Mouse (Mus musculus) midbrain, embryonic 16.5 days (tissue): Measurements from ENCODE around the gene Bicdl2. TPM values are rescaled to one million over a fixed set of nuclear protein-coding genes. Genes with fewer than 3 reads are reported as not detected.

Source experiments
- ATAC-seq: fragments of 200-750 bp; cut with Nextera tagmentation; 2 replicates; pipeline ENCODE4 v1.8.0; 2017; ENCODE audit warnings: moderate TSS enrichment
- H3K27ac ChIP-seq: fragments of 300-500 bp; sonication (generic); 2 replicates; pipeline ENCODE4 v1.5.1; 2014; ENCODE audit warnings: mild to moderate bottlenecking, low read length, mixed read lengths
- H3K27me3 ChIP-seq: fragments of 300-500 bp; sonication (generic); 2 replicates; pipeline ENCODE4 v1.6.1; 2014; ENCODE audit warnings: low read depth, low read length, mixed read lengths; ENCODE audit not compliant: control insufficient read depth, insufficient read depth
- H3K36me3 ChIP-seq: fragments of 300-500 bp; sonication (generic); 2 replicates; pipeline ENCODE4 v1.6.1; 2014; ENCODE audit warnings: mild to moderate bottlenecking, low read length, moderate library complexity, mixed read lengths; ENCODE audit not compliant: control insufficient read depth, insufficient read depth
- H3K4me1 ChIP-seq: fragments of 300-500 bp; sonication (generic); 2 replicates; pipeline ENCODE4 v1.6.1; 2014; ENCODE audit warnings: mild to moderate bottlenecking, low read length, mixed read lengths; ENCODE audit not compliant: control insufficient read depth, insufficient read depth
- H3K4me2 ChIP-seq: fragments of 300-500 bp; sonication (generic); 2 replicates; pipeline ENCODE4 v1.6.1; 2014; ENCODE audit warnings: mild to moderate bottlenecking, low read length, mixed read lengths
- H3K4me3 ChIP-seq: fragments of 300-500 bp; sonication (generic); 2 replicates; pipeline ENCODE4 v1.5.1; 2014; ENCODE audit warnings: low read depth, mild to moderate bottlenecking, low read length, moderate library complexity, mixed read lengths
- H3K9ac ChIP-seq: fragments of 300-500 bp; sonication (generic); 2 replicates; pipeline ENCODE4 v1.6.1; 2014; ENCODE audit warnings: low read depth, low read length, mixed read lengths
- H3K9me3 ChIP-seq: fragments of 300-500 bp; sonication (generic); replicated peaks from 2 replicates; pipeline ENCODE4 v1.6.1; 2014; ENCODE audit warnings: mild to moderate bottlenecking, low read length, mixed read lengths; ENCODE audit not compliant: control insufficient read depth, poor library complexity, severe bottlenecking
- WGBS: fragments of 180-500 bp; shearing (Covaris S2); extraction: QIAGEN DNeasy Blood & Tissue Kit; methylation state at CpG from one replicate; pipeline ENCODE4 v1.1.7; 2014; 5-methylcytosine and 5-hydroxymethylcytosine counted together
- polyA plus RNA-seq: library from polyadenylated mRNA; unstranded; fragments of >200 nt; fragmentation: Nextera tagmentation; extraction: Ambion mirVana; gene quantifications from 2 replicates; pipeline ENCODE4 v1.2.1, GENCODE M21; 2015

Bicdl2 gene
- polyA plus RNA-seq, 1 experiment from 2014 or later: not detected

- H3K27ac ChIP-seq: no peak overlapping the region
- no peak overlapping the region for H3K4me3 ChIP-seq
- H3K4me2 ChIP-seq: no peak overlapping the region
- peaks cover 3% of the 10 kb centered on the region; the same call in 1 of the 2 replicates for H3K27me3 ChIP-seq
- H3K9me3 ChIP-seq: no peaks in the 10 kb centered on the region
- H3K4me1 ChIP-seq: no peaks in the 10 kb centered on the region
- H3K36me3 ChIP-seq: no peaks in the 10 kb centered on the region
- H3K9ac ChIP-seq: no peak overlapping the region
- 83% methylated on average over 6 of the region's 6 CpGs for WGBS
- ATAC-seq: no peak
These were observed 8.9 kb upstream of the Bicdl2 start for GRCm38 (mm10) chr17:23651363-23651762.

GRCm38 (mm10) chr17:23653324-23653723 lies 7.0 kb upstream of the Bicdl2 start:
- Histone ChIP-seq H3K9ac (no peak overlapping the region), H3K4me3 (no peak overlapping the region), H3K4me1 (no peaks in the 10 kb centered on the region), H3K4me2 (no peak overlapping the region), H3K9me3 (no peaks in the 10 kb centered on the region), H3K27me3 (0 out of 2 replicates have a peak, but pooled peaks cover 3% of the 10 kb centered on the region), H3K27ac (no peak overlapping the region), H3K36me3 (no peaks in the 10 kb centered on the region)
- no peak for ATAC-seq
- 81% methylated on average over 2 of the region's 2 CpGs for WGBS

GRCm38 (mm10) chr17:23654001-23654400 lies 6.3 kb upstream of the Bicdl2 start:
- WGBS: 66% methylated on average over 6 of the region's 6 CpGs
- H3K27me3 ChIP-seq: peaks cover 5% of the 10 kb centered on the region; the same call in 1 of the 2 replicates
- no peak overlapping the region for H3K27ac ChIP-seq
- H3K4me3 ChIP-seq: no peak overlapping the region
- no peaks in the 10 kb centered on the region for H3K36me3 ChIP-seq
- H3K9ac ChIP-seq: no peak overlapping the region
- no peaks in the 10 kb centered on the region for H3K4me1 ChIP-seq
- no peak for ATAC-seq
- H3K4me2 ChIP-seq: no peak overlapping the region
- no peaks in the 10 kb centered on the region for H3K9me3 ChIP-seq

- Histone ChIP-seq H3K4me3 (no peak overlapping the region), H3K27me3 (peaks cover 7% of the 10 kb centered on the region), H3K27ac (no peak overlapping the region), H3K9me3 (no peaks in the 10 kb centered on the region), H3K9ac (no peak overlapping the region), H3K4me2 (no peak overlapping the region), H3K4me1 (no peaks in the 10 kb centered on the region), H3K36me3 (no peaks in the 10 kb centered on the region)
- 63% methylated on average over 2 of the region's 2 CpGs for WGBS
- ATAC-seq: no peak
These were observed 5.9 kb upstream of the Bicdl2 start for GRCm38 (mm10) chr17:23654410-23654809.

GRCm38 (mm10) chr17:23658450-23658849 lies 1.9 kb upstream of the Bicdl2 start:
- Histone ChIP-seq H3K27ac (no peak overlapping the region), H3K4me3 (no peak overlapping the region), H3K4me1 (no peaks in the 10 kb centered on the region), H3K27me3 (peaks cover 39% of the 10 kb centered on the region), H3K36me3 (no peaks in the 10 kb centered on the region), H3K4me2 (no peak overlapping the region), H3K9ac (no peak overlapping the region), H3K9me3 (no peaks in the 10 kb centered on the region)
- 83% methylated on average over 3 of the region's 3 CpGs for WGBS
- ATAC-seq: no peak

- Histone ChIP-seq H3K27me3 (peaks cover 39% of the 10 kb centered on the region), H3K4me3 (no peak overlapping the region), H3K9me3 (no peaks in the 10 kb centered on the region), H3K36me3 (no peaks in the 10 kb centered on the region), H3K4me1 (no peaks in the 10 kb centered on the region), H3K27ac (no peak overlapping the region), H3K4me2 (no peak overlapping the region), H3K9ac (no peak overlapping the region)
- ATAC-seq: no peak
- 3% methylated on average over 12 of the region's 14 CpGs for WGBS
These were observed 532 bp downstream of the Bicdl2 start for GRCm38 (mm10) chr17:23660876-23661200.

- no peak overlapping the region for H3K4me2 ChIP-seq
- H3K4me1 ChIP-seq: no peaks in the 10 kb centered on the region
- H3K9me3 ChIP-seq: no peaks in the 10 kb centered on the region
- H3K4me3 ChIP-seq: no peak overlapping the region
- no peak overlapping the region for H3K27ac ChIP-seq
- no peaks in the 10 kb centered on the region for H3K36me3 ChIP-seq
- H3K27me3 ChIP-seq: peaks cover 39% of the 10 kb centered on the region
- ATAC-seq: no peak
- 1% methylated on average over 9 of the region's 9 CpGs for WGBS
- H3K9ac ChIP-seq: no peak overlapping the region
These were observed 1.2 kb downstream of the Bicdl2 start for GRCm38 (mm10) chr17:23661526-23661925.

GRCm38 (mm10) chr17:23664556-23665021 lies 4.3 kb downstream of the Bicdl2 start:
- 11% methylated on average over 5 of the region's 5 CpGs for WGBS
- H3K27ac ChIP-seq: no peak overlapping the region
- no peaks in the 10 kb centered on the region for H3K9me3 ChIP-seq
- H3K4me2 ChIP-seq: no peak overlapping the region
- H3K36me3 ChIP-seq: peaks cover 7% of the 10 kb centered on the region
- ATAC-seq: peak; percentile 41; the same call in 1 of the 2 replicates
- no peaks in the 10 kb centered on the region for H3K4me1 ChIP-seq
- no peak overlapping the region for H3K9ac ChIP-seq
- H3K4me3 ChIP-seq: no peak overlapping the region
- H3K27me3 ChIP-seq: peaks cover 31% of the 10 kb centered on the region

- 0 out of 2 replicates have a peak, but pooled peaks have one; percentile 12 for ATAC-seq
- no peak overlapping the region for H3K4me3 ChIP-seq
- H3K27ac ChIP-seq: no peak overlapping the region
- peaks cover 21% of the 10 kb centered on the region for H3K27me3 ChIP-seq
- WGBS: 85% methylated on average over 14 of the region's 14 CpGs
- H3K36me3 ChIP-seq: peaks cover 9% of the 10 kb centered on the region
- no peaks in the 10 kb centered on the region for H3K4me1 ChIP-seq
- H3K9ac ChIP-seq: no peak overlapping the region
- H3K4me2 ChIP-seq: no peak overlapping the region
- H3K9me3 ChIP-seq: no peaks in the 10 kb centered on the region
These were observed 5.2 kb downstream of the Bicdl2 start for GRCm38 (mm10) chr17:23665511-23665910.
